In genomic region chr13:91955175-91955574, GRCm38 (mm10) we compare ENCODE assay signal across 17 mouse cellular contexts.
DNase-seq lines count a peak whose midpoint lies in the region; ATAC-seq and TF ChIP-seq lines count a peak whose summit lies in the region.
"Had no signal": no experiment of that assay in that cellular context is flagged by ENCODE, and none has a peak within 500 bp of the region (broad histone marks: within the 10 kb centered on the region; RNA-seq: fewer than 3 reads in every experiment).

No protein-coding gene starts in this region.

- H3K4me2 ChIP-seq in liver, embryonic 11.5 days, result no peak overlapping the region
- H3K4me2 ChIP-seq in myocyte (ENCODE audit: low read depth), result peak overlapping the region; percentile 50

- 21% methylated on average over 1 of the region's 1 CpGs for WGBS in liver, adult 2 months
- 83% methylated on average over 1 of the region's 1 CpGs for WGBS in liver, embryonic 11.5 days

- H3K27me3 ChIP-seq in liver, adult 2 months (ENCODE audit: control insufficient read depth, insufficient read depth, low read length), result no peaks in the 10 kb centered on the region
- H3K27me3 ChIP-seq in liver, embryonic 11.5 days (replicated peaks; ENCODE audit: control insufficient read depth, insufficient read depth, low read length), result no peaks in the 10 kb centered on the region
- no peaks in the 10 kb centered on the region for H3K27me3 ChIP-seq in myocyte (ENCODE audit: control insufficient read depth, insufficient read depth, insufficient read length)

- H3K27ac ChIP-seq in liver, adult 2 months (replicated peaks; ENCODE audit: insufficient read depth, low read depth, low read length), result no peak overlapping the region; the same call in 1 of the 2 replicates
- no peak overlapping the region for H3K27ac ChIP-seq in liver, embryonic 11.5 days (ENCODE audit: low read depth, low read length)
- H3K27ac ChIP-seq: hindbrain, postnatal 0 days; liver, embryonic 14.5 days had no signal

- ATAC-seq in frontal cortex, adult (ENCODE audit: low TSS enrichment), result peak; percentile 86
- ATAC-seq in liver, embryonic 11.5 days (replicated peaks; ENCODE audit: low FRiP score), result no peak
- ATAC-seq: hindbrain, postnatal 0 days had no signal

- H3K79me2 ChIP-seq in liver, adult 2 months (ENCODE audit: control insufficient read depth, insufficient read depth, low read length), result no peaks in the 10 kb centered on the region
- no peaks in the 10 kb centered on the region for H3K79me2 ChIP-seq in myocyte (ENCODE audit: control insufficient read depth, insufficient read depth)

- no peak for TF ChIP-seq POLR2A in liver, adult 2 months (IDR thresholded peaks at IDR 0.05; ENCODE audit: extremely low read depth, insufficient read depth, low read length)
- no peak for TF ChIP-seq POLR2A in myocyte (IDR thresholded peaks at IDR 0.05; ENCODE audit: insufficient read length, low read depth)

- DNase-seq in frontal cortex, postnatal 10 days (ENCODE audit: low spot score in 2 of 2), result no peak
- DNase-seq in liver, adult 2 months (ENCODE audit: extremely low read depth, low read depth, low spot score), result peak; percentile 76
- DNase-seq in liver, embryonic 11.5 days (ENCODE audit: low spot score), result no peak
- peak; percentile 79 for DNase-seq in brain, adult 2 months (ENCODE audit: low read depth, low spot score)
- DNase-seq in thymus, postnatal 25 days, result no peak
- DNase-seq in kidney, adult 18-20 months, result no peak
- DNase-seq: adrenal gland, postnatal 25 days; cerebellum, adult 11 months; cerebellum, postnatal 36 days; heart, postnatal 10 days; thymus, adult 18-20 months had no signal

- H3ac ChIP-seq in myocyte (ENCODE audit: control insufficient read depth, insufficient read length), result no peak overlapping the region

- H3K36me3 ChIP-seq in liver, adult 2 months (ENCODE audit: control insufficient read depth, insufficient read depth, low read length), result no peaks in the 10 kb centered on the region
- no peaks in the 10 kb centered on the region for H3K36me3 ChIP-seq in liver, embryonic 11.5 days (ENCODE audit: control insufficient read depth, insufficient read depth, low read length)
- H3K36me3 ChIP-seq in myocyte (ENCODE audit: control insufficient read depth, insufficient read depth), result no peaks in the 10 kb centered on the region
- H3K36me3 ChIP-seq: G1E had no signal

- no peak for TF ChIP-seq CTCF in liver, adult 2 months (IDR thresholded peaks at IDR 0.05; ENCODE audit: low read depth, low read length)

- H3K4me1 ChIP-seq in liver, adult 2 months (ENCODE audit: control insufficient read depth, insufficient read depth, low read length), result peaks cover 3% of the 10 kb centered on the region
- no peaks in the 10 kb centered on the region for H3K4me1 ChIP-seq in liver, embryonic 11.5 days (replicated peaks; ENCODE audit: control insufficient read depth, insufficient read depth, low read length)

- H3K9ac ChIP-seq in liver, adult 2 months (ENCODE audit: low read depth, low read length), result no peak overlapping the region
- no peak overlapping the region for H3K9ac ChIP-seq in liver, embryonic 11.5 days (ENCODE audit: low read depth, low read length)
- H3K9ac ChIP-seq: liver, embryonic 14.5 days had no signal

- no peak overlapping the region for H3K4me3 ChIP-seq in liver, adult 2 months (ENCODE audit: insufficient read depth, low read depth, low read length)
- no peak overlapping the region for H3K4me3 ChIP-seq in liver, embryonic 11.5 days (ENCODE audit: low read depth, low read length)
- no peak overlapping the region for H3K4me3 ChIP-seq in myocyte
- H3K4me3 ChIP-seq: erythroblast, embryonic 14.5 days had no signal

- no peaks in the 10 kb centered on the region for H3K9me3 ChIP-seq in liver, embryonic 11.5 days (ENCODE audit: control insufficient read depth, low read length)
- H3K9me3 ChIP-seq: G1E had no signal

TF ChIP-seq in myocyte, 11 proteins besides CTCF, POLR2A, EP300 and RAD21:
- no peak for TF ChIP-seq E2F4 (IDR thresholded peaks at IDR 0.05; ENCODE audit: insufficient read depth)
- TF ChIP-seq POLR2AphosphoS2 (IDR thresholded peaks at IDR 0.05; ENCODE audit: insufficient read length, low read depth), result no peak
- TF ChIP-seq USF1 (IDR thresholded peaks at IDR 0.05; ENCODE audit: low read depth), result no peak
- TF ChIP-seq MAX (IDR thresholded peaks at IDR 0.05; ENCODE audit: low read depth), result no peak
- TF ChIP-seq SRF (IDR thresholded peaks at IDR 0.05; ENCODE audit: control insufficient read depth, insufficient read length, low read depth), result no peak
- TF ChIP-seq TCF3 (IDR thresholded peaks at IDR 0.05; ENCODE audit: insufficient read length, low read depth), result no peak
- no peak for TF ChIP-seq CEBPB (IDR thresholded peaks at IDR 0.05; ENCODE audit: insufficient read depth, poor library complexity, severe bottlenecking)
- no peak for TF ChIP-seq TCF12 (IDR thresholded peaks at IDR 0.05; ENCODE audit: insufficient read depth, poor library complexity, severe bottlenecking)
- no peak for TF ChIP-seq REST (IDR thresholded peaks at IDR 0.05; ENCODE audit: insufficient read depth, insufficient read length)
- TF ChIP-seq MYOD1 (IDR thresholded peaks at IDR 0.05; ENCODE audit: control insufficient read depth in 1 of 3, insufficient read length in 2 of 3, low read depth in 2 of 3), result no peak
- no peak for TF ChIP-seq MYOG (IDR thresholded peaks at IDR 0.05; ENCODE audit: control insufficient read depth in 1 of 3, insufficient read depth in 1 of 3, insufficient read length in 2 of 3, low read depth in 2 of 3)

Comparison
In these comparisons a context has a peak if more than half of its experiments do, and no peak if none do; other contexts are left out.
1. DNase-seq: peak in liver, adult 2 months (single experiment) and brain, adult 2 months (single experiment); none in frontal cortex, postnatal 10 days (0 of 2), liver, embryonic 11.5 days (single experiment), thymus, postnatal 25 days (single experiment) and kidney, adult 18-20 months (single experiment).